Mouse (Mus musculus): ENCODE data around the gene Slc35b4. TPM values are rescaled to one million over a fixed set of nuclear protein-coding genes. Genes with fewer than 3 reads are reported as not detected.

The Slc35b4 gene
- polyA plus RNA-seq, 1 experiment from 2014 or later = 60.4 TPM

- H3K27ac ChIP-seq = no peak overlapping the region
- no peak overlapping the region for H3K4me2 ChIP-seq (ENCODE audit: low read length)
- DNase-seq (ENCODE audit: low spot score) (no peak), ATAC-seq (replicated peaks; ENCODE audit: low FRiP score, low read depth) (no peak)
- TF ChIP-seq CTCF (IDR thresholded peaks at IDR 0.05; ENCODE audit: low read depth) = no peak
- H3K4me3 ChIP-seq (replicated peaks; ENCODE audit: low read depth, low read length) = no peak overlapping the region
- no peaks in the 10 kb centered on the region for H3K4me1 ChIP-seq (replicated peaks; ENCODE audit: insufficient read depth, low read length)
- H3K9ac ChIP-seq (ENCODE audit: low read depth, low read length) = no peak overlapping the region
- H3K9me3 ChIP-seq (replicated peaks; ENCODE audit: low read length) = no peaks in the 10 kb centered on the region
- H3K27me3 ChIP-seq (ENCODE audit: insufficient read depth, low read length) = no peaks in the 10 kb centered on the region
- 72% methylated on average over 7 of the region's 7 CpGs for WGBS
- no peaks in the 10 kb centered on the region for H3K36me3 ChIP-seq (ENCODE audit: insufficient read depth, low read length)
Measured at GRCm38 (mm10) chr6:34116838-34117478, 60.0 kb downstream of the Slc35b4 start.

GRCm38 (mm10) chr6:34111406-34111805, 65.5 kb downstream of the Slc35b4 start:
- Histone ChIP-seq H3K27me3 (ENCODE audit: insufficient read depth, low read length) (no peaks in the 10 kb centered on the region), H3K4me3 (replicated peaks; ENCODE audit: low read depth, low read length) (no peak overlapping the region), H3K9me3 (replicated peaks; ENCODE audit: low read length) (no peaks in the 10 kb centered on the region), H3K4me2 (ENCODE audit: low read length) (no peak overlapping the region), H3K9ac (ENCODE audit: low read depth, low read length) (no peak overlapping the region), H3K4me1 (replicated peaks; ENCODE audit: insufficient read depth, low read length) (no peaks in the 10 kb centered on the region), H3K27ac (no peak overlapping the region), H3K36me3 (ENCODE audit: insufficient read depth, low read length) (no peaks in the 10 kb centered on the region)
- TF ChIP-seq CTCF (IDR thresholded peaks at IDR 0.05; ENCODE audit: low read depth) = no peak
- no peak for DNase-seq (ENCODE audit: low spot score)
- no peak for ATAC-seq (replicated peaks; ENCODE audit: low FRiP score, low read depth)
- WGBS = 70% methylated on average over 6 of the region's 6 CpGs

DNA sequence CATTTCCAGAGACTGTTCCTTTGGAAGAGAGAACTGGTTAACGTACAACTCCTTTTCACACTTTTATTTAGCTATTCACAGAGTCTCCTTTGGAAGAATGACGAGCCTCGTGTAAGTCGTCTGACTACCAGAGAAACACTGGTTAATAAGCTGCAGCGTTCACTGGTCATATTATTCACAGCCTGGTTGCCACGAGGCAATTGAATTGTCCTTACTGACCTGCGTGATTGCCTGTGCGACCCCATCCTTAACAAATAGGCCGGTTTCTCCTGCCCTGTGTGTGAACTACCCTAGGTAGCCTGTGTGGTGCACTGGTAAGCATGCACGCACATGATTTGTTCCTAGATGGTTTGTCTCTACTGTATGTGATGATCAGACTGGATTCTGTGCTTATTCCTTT, 66.3 kb downstream of the Slc35b4 start:
- Histone ChIP-seq H3K9me3 (replicated peaks; ENCODE audit: low read length) (no peaks in the 10 kb centered on the region), H3K4me1 (replicated peaks; ENCODE audit: insufficient read depth, low read length) (no peaks in the 10 kb centered on the region), H3K4me2 (ENCODE audit: low read length) (no peak overlapping the region), H3K27me3 (ENCODE audit: insufficient read depth, low read length) (no peaks in the 10 kb centered on the region), H3K9ac (ENCODE audit: low read depth, low read length) (no peak overlapping the region), H3K27ac (no peak overlapping the region), H3K4me3 (replicated peaks; ENCODE audit: low read depth, low read length) (no peak overlapping the region), H3K36me3 (ENCODE audit: insufficient read depth, low read length) (no peaks in the 10 kb centered on the region)
- no peak for ATAC-seq (replicated peaks; ENCODE audit: low FRiP score, low read depth)
- no peak for DNase-seq (ENCODE audit: low spot score)
- WGBS = 48% methylated on average over 10 of the region's 10 CpGs
- TF ChIP-seq CTCF (IDR thresholded peaks at IDR 0.05; ENCODE audit: low read depth) = no peak

Other genes starting within 250 kb of the Slc35b4 start
- gene Lrguk, start 147.7 kb downstream of the Slc35b4 start, polyA plus RNA-seq (2015; fragmentation: Nextera tagmentation; extraction: Ambion mirVana) = 1.2 and 1.3 TPM in 2 replicates
- 347 and 438 TPM in 2 replicates for gene Akr1b3, start 140.4 kb upstream of the Slc35b4 start, polyA plus RNA-seq (2015; fragmentation: Nextera tagmentation; extraction: Ambion mirVana)
- gene Akr1b8, start 177.0 kb upstream of the Slc35b4 start, polyA plus RNA-seq (2015; fragmentation: Nextera tagmentation; extraction: Ambion mirVana) = 14.7 and 14.9 TPM in 2 replicates
- gene Akr1b10, start 207.1 kb upstream of the Slc35b4 start, polyA plus RNA-seq (2015; fragmentation: Nextera tagmentation; extraction: Ambion mirVana) = 30.4 and 30.6 TPM in 2 replicates
- gene Akr1b7, start 235.2 kb upstream of the Slc35b4 start, polyA plus RNA-seq (2015; fragmentation: Nextera tagmentation; extraction: Ambion mirVana) = 32.5 and 37.4 TPM in 2 replicates

All from kidney, postnatal 0 days (tissue).